Mouse (Mus musculus): ENCODE data around the gene St7. TPM values are rescaled to one million over a fixed set of nuclear protein-coding genes. Genes with fewer than 3 reads are reported as not detected.

The St7 gene
- polyA plus RNA-seq, 1 experiment = 7.4 TPM

DNA sequence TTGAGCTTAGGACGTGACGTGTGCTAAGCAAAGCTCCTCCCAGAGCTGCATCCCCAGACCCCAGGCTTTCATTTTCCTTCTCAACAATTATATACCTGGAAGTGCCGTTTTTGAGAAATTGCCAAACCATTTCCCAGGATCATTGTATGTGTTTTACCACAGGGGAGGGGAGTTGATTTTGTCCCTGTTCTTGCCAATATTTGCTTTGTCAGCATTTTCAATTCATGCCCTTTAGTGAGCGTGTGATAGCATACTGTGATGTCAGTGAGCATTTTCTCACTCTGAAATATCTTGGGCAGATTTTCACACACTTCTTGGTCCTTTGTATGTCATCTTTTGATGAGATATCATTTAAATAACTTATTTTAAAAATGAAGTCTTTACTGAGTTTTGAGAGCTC, 65.8 kb downstream of the St7 start:
- H3K4me1 ChIP-seq (ENCODE audit: control insufficient read depth, insufficient read depth, low read length) = no peaks in the 10 kb centered on the region
- H3K36me3 ChIP-seq (ENCODE audit: control insufficient read depth, insufficient read depth, low read length, poor library complexity, severe bottlenecking) = no peaks in the 10 kb centered on the region
- TF ChIP-seq EP300 (IDR thresholded peaks at IDR 0.05; ENCODE audit: insufficient read depth, low read depth, low read length) = no peak
- no peak for TF ChIP-seq POLR2A (IDR thresholded peaks at IDR 0.05; ENCODE audit: insufficient read depth, low read length)
- TF ChIP-seq CTCF (IDR thresholded peaks at IDR 0.05; ENCODE audit: low read depth, low read length) = no peak
- H3K4me3 ChIP-seq (ENCODE audit: low read depth, low read length) = no peak overlapping the region
- H3K9ac ChIP-seq (ENCODE audit: low read depth, poor library complexity, severe bottlenecking) = no peak overlapping the region
- no peaks in the 10 kb centered on the region for H3K27me3 ChIP-seq (ENCODE audit: control insufficient read depth, insufficient read depth, low read length, poor library complexity, severe bottlenecking)
- H3K9me3 ChIP-seq (replicated peaks; ENCODE audit: control insufficient read depth, insufficient read depth, low read length, poor library complexity, severe bottlenecking) = no peaks in the 10 kb centered on the region
- no peak overlapping the region for H3K27ac ChIP-seq (ENCODE audit: insufficient read depth, low read length)

DNA sequence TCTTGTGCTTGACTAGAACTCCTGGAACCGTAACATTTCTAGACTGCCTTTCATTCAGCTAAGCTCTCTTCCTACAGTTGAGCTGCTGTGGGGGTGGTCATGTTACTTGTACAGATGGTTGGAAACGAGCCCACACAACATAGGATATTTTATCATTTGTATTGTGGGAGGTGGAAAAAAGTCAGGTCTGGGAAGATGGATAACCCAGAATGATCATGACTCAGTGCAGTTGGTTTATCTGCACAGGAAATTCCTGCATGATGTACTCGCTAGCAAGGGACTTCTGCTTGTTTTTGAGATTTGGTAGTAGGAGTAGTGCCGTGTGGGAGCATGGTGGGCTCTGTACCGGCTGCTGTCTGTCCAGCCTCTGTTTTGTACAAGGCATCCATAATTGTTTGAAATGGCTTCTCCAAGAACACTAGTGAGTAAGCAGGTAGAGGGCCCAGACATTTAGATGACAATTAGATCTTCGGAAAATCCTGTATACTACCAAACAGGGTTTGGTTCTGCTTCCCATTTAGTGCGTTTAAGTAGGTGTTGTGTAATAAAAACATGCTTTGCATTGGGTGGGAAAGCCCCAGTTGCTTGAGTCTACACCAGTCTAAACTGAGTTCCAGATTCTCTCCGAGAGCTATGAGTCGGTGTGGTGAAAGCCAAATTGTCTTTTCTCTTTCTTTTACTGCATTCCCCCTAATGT, 71.4 kb downstream of the St7 start:
- H3K27ac ChIP-seq (ENCODE audit: insufficient read depth, low read length) = no peak overlapping the region
- no peak overlapping the region for H3K9ac ChIP-seq (ENCODE audit: low read depth, poor library complexity, severe bottlenecking)
- TF ChIP-seq POLR2A (IDR thresholded peaks at IDR 0.05; ENCODE audit: insufficient read depth, low read length) = no peak
- no peak for TF ChIP-seq EP300 (IDR thresholded peaks at IDR 0.05; ENCODE audit: insufficient read depth, low read depth, low read length)
- TF ChIP-seq CTCF (IDR thresholded peaks at IDR 0.05; ENCODE audit: low read depth, low read length) = no peak
- no peak overlapping the region for H3K4me3 ChIP-seq (ENCODE audit: low read depth, low read length)
- H3K27me3 ChIP-seq (ENCODE audit: control insufficient read depth, insufficient read depth, low read length, poor library complexity, severe bottlenecking) = no peaks in the 10 kb centered on the region
- no peaks in the 10 kb centered on the region for H3K9me3 ChIP-seq (replicated peaks; ENCODE audit: control insufficient read depth, insufficient read depth, low read length, poor library complexity, severe bottlenecking)
- no peaks in the 10 kb centered on the region for H3K36me3 ChIP-seq (ENCODE audit: control insufficient read depth, insufficient read depth, low read length, poor library complexity, severe bottlenecking)
- H3K4me1 ChIP-seq (ENCODE audit: control insufficient read depth, insufficient read depth, low read length) = no peaks in the 10 kb centered on the region

DNA sequence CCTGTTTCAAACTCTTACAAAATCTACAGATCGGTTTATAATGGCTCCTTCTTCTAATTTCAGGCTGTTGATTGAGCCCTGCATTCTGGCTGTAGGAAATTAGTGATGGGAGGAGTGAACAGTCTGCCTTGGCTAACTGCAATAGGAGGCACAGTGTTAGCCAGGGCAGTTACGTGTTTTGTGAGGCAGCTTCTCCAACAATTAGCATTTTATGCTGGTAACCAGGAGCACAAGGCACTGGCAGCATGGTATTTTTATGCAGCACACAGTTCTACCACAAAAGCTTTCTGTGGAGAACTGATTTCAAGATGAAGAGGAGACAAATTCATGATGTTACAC, 71.9 kb downstream of the St7 start:
- Histone ChIP-seq H3K9me3 (replicated peaks; ENCODE audit: control insufficient read depth, insufficient read depth, low read length, poor library complexity, severe bottlenecking) (no peaks in the 10 kb centered on the region), H3K9ac (ENCODE audit: low read depth, poor library complexity, severe bottlenecking) (no peak overlapping the region), H3K27ac (ENCODE audit: insufficient read depth, low read length) (no peak overlapping the region), H3K27me3 (ENCODE audit: control insufficient read depth, insufficient read depth, low read length, poor library complexity, severe bottlenecking) (no peaks in the 10 kb centered on the region), H3K4me3 (ENCODE audit: low read depth, low read length) (no peak overlapping the region), H3K4me1 (ENCODE audit: control insufficient read depth, insufficient read depth, low read length) (no peaks in the 10 kb centered on the region), H3K36me3 (ENCODE audit: control insufficient read depth, insufficient read depth, low read length, poor library complexity, severe bottlenecking) (no peaks in the 10 kb centered on the region)
- TF ChIP-seq CTCF (IDR thresholded peaks at IDR 0.05; ENCODE audit: low read depth, low read length) (no peak), EP300 (IDR thresholded peaks at IDR 0.05; ENCODE audit: insufficient read depth, low read depth, low read length) (no peak), POLR2A (IDR thresholded peaks at IDR 0.05; ENCODE audit: insufficient read depth, low read length) (no peak)

DNA sequence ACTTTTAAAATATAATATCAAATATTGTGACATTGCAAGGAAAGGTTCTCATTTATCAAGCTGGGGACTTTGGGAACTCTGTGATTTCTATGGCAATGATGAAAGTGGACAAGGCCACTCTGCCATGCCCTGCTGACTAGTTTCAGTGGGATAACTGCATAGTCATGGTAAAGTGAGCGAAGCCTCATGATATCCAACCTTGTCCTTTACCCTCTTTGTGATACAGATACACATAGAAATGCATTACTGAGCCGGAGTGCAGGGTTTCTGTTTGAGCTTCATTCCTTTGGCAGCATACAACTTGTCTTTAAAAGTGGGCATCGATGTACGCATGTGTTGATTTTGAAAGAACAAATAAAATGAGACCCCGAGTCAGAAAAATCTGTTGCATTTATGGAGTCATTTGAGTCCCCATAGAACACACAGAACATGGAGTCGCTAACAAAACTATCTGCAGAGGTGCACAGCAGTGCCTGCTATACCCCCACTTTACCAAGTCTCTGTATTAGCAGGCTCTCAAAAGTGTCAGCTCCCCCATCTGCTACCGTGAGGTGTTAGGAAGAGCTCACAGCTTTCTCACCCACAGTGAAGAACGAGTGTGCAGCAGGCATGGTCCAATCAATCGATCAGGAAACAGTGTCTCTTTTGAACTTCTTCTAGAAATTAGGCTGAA, 77.4 kb downstream of the St7 start:
- H3K9me3 ChIP-seq (replicated peaks; ENCODE audit: control insufficient read depth, insufficient read depth, low read length, poor library complexity, severe bottlenecking) = no peaks in the 10 kb centered on the region
- H3K36me3 ChIP-seq (ENCODE audit: control insufficient read depth, insufficient read depth, low read length, poor library complexity, severe bottlenecking) = no peaks in the 10 kb centered on the region
- TF ChIP-seq CTCF (IDR thresholded peaks at IDR 0.05; ENCODE audit: low read depth, low read length) = no peak
- no peak for TF ChIP-seq EP300 (IDR thresholded peaks at IDR 0.05; ENCODE audit: insufficient read depth, low read depth, low read length)
- no peak for TF ChIP-seq POLR2A (IDR thresholded peaks at IDR 0.05; ENCODE audit: insufficient read depth, low read length)
- no peak overlapping the region for H3K4me3 ChIP-seq (ENCODE audit: low read depth, low read length)
- H3K27ac ChIP-seq (ENCODE audit: insufficient read depth, low read length) = no peak overlapping the region
- H3K4me1 ChIP-seq (ENCODE audit: control insufficient read depth, insufficient read depth, low read length) = no peaks in the 10 kb centered on the region
- no peak overlapping the region for H3K9ac ChIP-seq (ENCODE audit: low read depth, poor library complexity, severe bottlenecking)
- H3K27me3 ChIP-seq (ENCODE audit: control insufficient read depth, insufficient read depth, low read length, poor library complexity, severe bottlenecking) = no peaks in the 10 kb centered on the region

- no peak for TF ChIP-seq POLR2A (IDR thresholded peaks at IDR 0.05; ENCODE audit: insufficient read depth, low read length)
- TF ChIP-seq CTCF (IDR thresholded peaks at IDR 0.05; ENCODE audit: low read depth, low read length) = no peak
- TF ChIP-seq EP300 (IDR thresholded peaks at IDR 0.05; ENCODE audit: insufficient read depth, low read depth, low read length) = no peak
- Histone ChIP-seq H3K4me1 (ENCODE audit: control insufficient read depth, insufficient read depth, low read length) (no peaks in the 10 kb centered on the region), H3K36me3 (ENCODE audit: control insufficient read depth, insufficient read depth, low read length, poor library complexity, severe bottlenecking) (no peaks in the 10 kb centered on the region), H3K9me3 (replicated peaks; ENCODE audit: control insufficient read depth, insufficient read depth, low read length, poor library complexity, severe bottlenecking) (no peaks in the 10 kb centered on the region), H3K27ac (ENCODE audit: insufficient read depth, low read length) (no peak overlapping the region), H3K27me3 (ENCODE audit: control insufficient read depth, insufficient read depth, low read length, poor library complexity, severe bottlenecking) (no peaks in the 10 kb centered on the region), H3K4me3 (ENCODE audit: low read depth, low read length) (no peak overlapping the region), H3K9ac (ENCODE audit: low read depth, poor library complexity, severe bottlenecking) (no peak overlapping the region)
Observed at GRCm38 (mm10) chr6:17770645-17771345, 78.1 kb downstream of the St7 start.

GRCm38 (mm10) chr6:17771456-17771855, 78.7 kb downstream of the St7 start:
- no peak overlapping the region for H3K27ac ChIP-seq (ENCODE audit: insufficient read depth, low read length)
- H3K36me3 ChIP-seq (ENCODE audit: control insufficient read depth, insufficient read depth, low read length, poor library complexity, severe bottlenecking) = no peaks in the 10 kb centered on the region
- H3K9ac ChIP-seq (ENCODE audit: low read depth, poor library complexity, severe bottlenecking) = no peak overlapping the region
- TF ChIP-seq CTCF (IDR thresholded peaks at IDR 0.05; ENCODE audit: low read depth, low read length) (no peak), EP300 (IDR thresholded peaks at IDR 0.05; ENCODE audit: insufficient read depth, low read depth, low read length) (no peak), POLR2A (IDR thresholded peaks at IDR 0.05; ENCODE audit: insufficient read depth, low read length) (no peak)
- H3K27me3 ChIP-seq (ENCODE audit: control insufficient read depth, insufficient read depth, low read length, poor library complexity, severe bottlenecking) = no peaks in the 10 kb centered on the region
- no peaks in the 10 kb centered on the region for H3K9me3 ChIP-seq (replicated peaks; ENCODE audit: control insufficient read depth, insufficient read depth, low read length, poor library complexity, severe bottlenecking)
- H3K4me1 ChIP-seq (ENCODE audit: control insufficient read depth, insufficient read depth, low read length) = no peaks in the 10 kb centered on the region
- H3K4me3 ChIP-seq (ENCODE audit: low read depth, low read length) = no peak overlapping the region
